Mouse (Mus musculus) intestine, embryonic 16.5 days (tissue): ENCODE measurements at regions not wholly inside any gene's neighbourhood (a gene's known extent, or its start where the extent isn't known, plus 50 kb on each side); places are given as distances from the start of the nearest gene placed in this dataset.
A peak's percentile ranks its signal among the peaks of the same experiment; 100 is the strongest.

Experiments used
- ATAC-seq: fragments of 200-750 bp; cut with Nextera tagmentation; 2 replicates; pipeline ENCODE4 v1.8.0; 2017; ENCODE audit warnings: moderate TSS enrichment, moderate library complexity
- H3K27ac ChIP-seq: fragments of 300-500 bp; sonication (generic); 2 replicates; pipeline ENCODE4 v1.5.1; 2014; ENCODE audit warnings: mild to moderate bottlenecking, low read length
- H3K27me3 ChIP-seq: fragments of 300-500 bp; sonication (generic); replicated peaks from 2 replicates; pipeline ENCODE4 v1.6.1; 2014; ENCODE audit warnings: low read length, control low read depth, mixed read lengths; ENCODE audit not compliant: control insufficient read depth, insufficient read depth
- H3K36me3 ChIP-seq: fragments of 300-500 bp; sonication (generic); 2 replicates; pipeline ENCODE4 v1.6.1; 2014; ENCODE audit warnings: low read length, control low read depth; ENCODE audit not compliant: control insufficient read depth, insufficient read depth
- H3K4me1 ChIP-seq: fragments of 300-500 bp; sonication (generic); 2 replicates; pipeline ENCODE4 v1.6.1; 2014; ENCODE audit warnings: low read length, control low read depth, mixed read lengths; ENCODE audit not compliant: control insufficient read depth, insufficient read depth
- H3K4me2 ChIP-seq: fragments of 300-500 bp; sonication (generic); 2 replicates; pipeline ENCODE4 v1.6.1; 2014; ENCODE audit warnings: low read depth, low read length, control low read depth
- H3K4me3 ChIP-seq: fragments of 300-500 bp; sonication (generic); 2 replicates; pipeline ENCODE4 v1.5.1; 2014; ENCODE audit warnings: mild to moderate bottlenecking, low read length
- H3K9ac ChIP-seq: fragments of 300-500 bp; sonication (generic); 2 replicates; pipeline ENCODE4 v1.6.1; 2014; ENCODE audit warnings: low read depth, low read length
- H3K9me3 ChIP-seq: fragments of 300-500 bp; sonication (generic); 2 replicates; pipeline ENCODE4 v1.6.1; 2016; ENCODE audit warnings: low read length, control low read depth; ENCODE audit not compliant: control insufficient read depth
- WGBS: fragments of 180-500 bp; shearing (Covaris S2); extraction: QIAGEN DNeasy Blood & Tissue Kit; methylation state at CpG from one replicate; pipeline ENCODE4 v1.1.7; 2014; 5-methylcytosine and 5-hydroxymethylcytosine counted together

DNA sequence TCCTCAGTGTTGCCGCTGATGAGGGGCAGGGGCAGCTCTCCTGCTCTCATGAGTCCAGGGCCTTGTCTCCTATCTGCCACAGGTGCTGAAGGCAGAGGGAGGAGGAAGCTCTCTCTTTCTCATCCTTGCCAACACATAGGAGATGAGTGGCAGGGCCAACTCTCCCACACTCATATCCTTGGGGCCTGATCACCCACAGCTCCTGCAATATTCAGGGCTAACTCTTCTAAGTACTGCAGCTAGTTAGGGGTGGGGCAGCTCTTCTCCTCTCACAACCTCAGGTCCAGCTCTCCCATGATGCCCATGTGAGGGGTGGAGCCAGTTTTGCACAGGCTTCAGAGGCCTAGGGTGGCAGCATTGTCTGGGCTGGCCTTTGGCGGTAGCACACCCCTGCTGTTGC lies 77.3 kb upstream of the Gm5148 start:
- no peak overlapping the region for H3K9ac ChIP-seq
- no peak for ATAC-seq
- H3K27ac ChIP-seq, result no peak overlapping the region
- 95% methylated on average over 2 of the region's 2 CpGs for WGBS
- H3K4me2 ChIP-seq, result no peak overlapping the region
- no peaks in the 10 kb centered on the region for H3K36me3 ChIP-seq
- no peak overlapping the region for H3K4me3 ChIP-seq
- no peaks in the 10 kb centered on the region for H3K4me1 ChIP-seq
- H3K9me3 ChIP-seq, result no peaks in the 10 kb centered on the region
- H3K27me3 ChIP-seq, result no peaks in the 10 kb centered on the region

DNA sequence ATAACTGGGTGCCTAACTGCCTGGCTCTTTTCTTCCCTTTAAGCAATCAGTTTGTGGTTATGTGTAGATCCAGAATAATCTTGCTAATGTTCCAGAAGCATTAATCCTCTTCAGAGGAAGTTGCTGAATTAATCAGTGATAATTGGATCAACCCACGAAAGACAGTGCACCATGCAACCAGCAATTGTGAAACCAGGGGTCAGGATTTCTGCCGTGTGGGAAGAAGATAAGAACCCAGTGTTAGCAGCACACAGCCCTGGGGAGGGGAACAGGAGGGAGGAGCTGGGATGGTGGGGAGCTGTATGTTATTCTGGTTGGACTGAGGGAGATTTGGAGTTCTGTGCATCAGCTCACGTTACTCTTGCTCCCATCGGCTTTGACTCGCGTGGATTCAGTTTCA lies 75.5 kb upstream of the Gm5148 start:
- no peaks in the 10 kb centered on the region for H3K9me3 ChIP-seq
- H3K4me1 ChIP-seq, result no peaks in the 10 kb centered on the region
- no peak overlapping the region for H3K27ac ChIP-seq
- ATAC-seq, result no peak
- no peak overlapping the region for H3K4me3 ChIP-seq
- H3K9ac ChIP-seq, result no peak overlapping the region
- H3K36me3 ChIP-seq, result no peaks in the 10 kb centered on the region
- no peaks in the 10 kb centered on the region for H3K27me3 ChIP-seq
- 69% methylated on average over 6 of the region's 6 CpGs for WGBS
- no peak overlapping the region for H3K4me2 ChIP-seq

DNA sequence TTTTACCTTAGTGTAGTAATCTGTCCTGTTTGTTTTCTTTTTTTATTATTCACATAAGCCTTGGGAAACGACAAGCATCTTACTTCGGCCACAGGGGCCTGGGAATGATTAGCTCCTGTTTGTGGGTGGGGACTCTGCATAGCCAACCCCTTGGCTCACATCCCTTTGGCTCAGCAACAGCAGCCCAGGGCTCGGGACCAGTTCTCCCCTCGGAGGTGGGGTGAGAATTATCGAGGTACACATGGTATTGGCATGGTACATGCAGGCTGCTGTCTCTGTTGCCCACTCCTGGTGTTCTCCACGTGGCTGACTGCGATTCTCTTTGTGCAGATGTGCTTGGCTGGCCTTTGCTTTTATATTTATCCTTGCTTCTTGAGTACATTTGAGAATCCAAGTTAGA lies 65.4 kb upstream of the Gm5148 start:
- ATAC-seq, result peak; percentile 33; the same call in 1 of the 2 replicates
- peaks cover 12% of the 10 kb centered on the region for H3K4me1 ChIP-seq
- no peaks in the 10 kb centered on the region for H3K27me3 ChIP-seq
- no peak overlapping the region for H3K27ac ChIP-seq
- no peak overlapping the region for H3K4me3 ChIP-seq
- 52% methylated on average over 7 of the region's 7 CpGs for WGBS
- H3K4me2 ChIP-seq, result no peak overlapping the region
- no peak overlapping the region for H3K9ac ChIP-seq
- no peaks in the 10 kb centered on the region for H3K9me3 ChIP-seq
- H3K36me3 ChIP-seq, result no peaks in the 10 kb centered on the region

DNA sequence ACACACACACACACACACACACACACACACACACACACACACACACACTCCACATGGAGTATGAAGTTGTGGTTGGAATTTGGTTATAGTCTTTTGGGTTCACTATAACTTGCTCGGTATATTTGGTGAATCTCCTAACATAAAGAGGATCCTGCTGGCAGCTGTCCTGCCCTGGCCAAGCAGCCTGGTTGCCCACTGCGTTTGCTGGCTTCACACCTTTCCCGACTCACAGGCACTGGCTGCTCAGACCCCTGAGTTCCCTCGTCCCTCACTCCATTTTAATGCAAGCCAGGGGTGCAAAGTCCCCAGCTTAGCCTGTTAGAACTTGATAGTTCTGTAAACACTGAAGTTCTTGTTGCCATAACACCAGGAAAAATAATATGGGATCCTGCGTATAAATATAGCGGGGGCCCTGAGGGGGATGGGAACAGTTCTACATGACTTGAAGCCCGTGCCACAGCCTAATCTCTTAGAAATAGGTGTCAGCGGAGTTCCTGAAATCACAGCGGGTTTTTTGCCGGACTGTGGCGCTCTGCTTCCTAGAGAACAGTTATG lies 64.9 kb upstream of the Gm5148 start:
- H3K4me1 ChIP-seq, result peaks cover 12% of the 10 kb centered on the region
- no peaks in the 10 kb centered on the region for H3K27me3 ChIP-seq
- no peak overlapping the region for H3K27ac ChIP-seq
- no peaks in the 10 kb centered on the region for H3K36me3 ChIP-seq
- no peak overlapping the region for H3K4me3 ChIP-seq
- peak; percentile 74; the same call in 1 of the 2 replicates for ATAC-seq
- no peak overlapping the region for H3K4me2 ChIP-seq
- H3K9ac ChIP-seq, result peak overlapping the region; percentile 15; the same call in 1 of the 2 replicates
- 51% methylated on average over 11 of the region's 11 CpGs for WGBS
- H3K9me3 ChIP-seq, result no peaks in the 10 kb centered on the region

DNA sequence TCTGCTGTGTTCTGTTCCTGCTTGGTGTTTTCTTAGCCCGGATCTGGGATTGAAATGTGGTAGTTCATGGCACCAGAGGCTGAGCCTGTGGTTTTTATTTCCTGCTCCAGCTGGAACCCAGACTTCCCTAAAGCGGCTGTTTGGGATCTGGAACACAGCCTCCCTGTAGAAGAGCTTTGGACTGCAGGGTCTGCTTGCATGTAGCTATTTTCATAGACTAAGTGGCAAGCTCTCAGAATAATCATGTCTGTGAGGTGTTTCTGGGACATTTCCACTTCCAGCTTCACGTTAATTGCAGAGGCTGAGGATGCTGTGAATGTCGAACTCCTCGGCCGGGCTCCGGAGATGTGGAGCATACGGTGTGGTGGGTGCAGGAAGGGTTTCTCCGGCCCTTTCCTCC lies 64.1 kb upstream of the Gm5148 start:
- H3K27me3 ChIP-seq, result no peaks in the 10 kb centered on the region
- ATAC-seq, result no peak
- WGBS, result 73% methylated on average over 9 of the region's 9 CpGs
- H3K4me1 ChIP-seq, result peaks cover 12% of the 10 kb centered on the region
- H3K36me3 ChIP-seq, result no peaks in the 10 kb centered on the region
- H3K27ac ChIP-seq, result no peak overlapping the region
- no peaks in the 10 kb centered on the region for H3K9me3 ChIP-seq
- H3K9ac ChIP-seq, result no peak overlapping the region
- no peak overlapping the region for H3K4me3 ChIP-seq
- H3K4me2 ChIP-seq, result no peak overlapping the region

DNA sequence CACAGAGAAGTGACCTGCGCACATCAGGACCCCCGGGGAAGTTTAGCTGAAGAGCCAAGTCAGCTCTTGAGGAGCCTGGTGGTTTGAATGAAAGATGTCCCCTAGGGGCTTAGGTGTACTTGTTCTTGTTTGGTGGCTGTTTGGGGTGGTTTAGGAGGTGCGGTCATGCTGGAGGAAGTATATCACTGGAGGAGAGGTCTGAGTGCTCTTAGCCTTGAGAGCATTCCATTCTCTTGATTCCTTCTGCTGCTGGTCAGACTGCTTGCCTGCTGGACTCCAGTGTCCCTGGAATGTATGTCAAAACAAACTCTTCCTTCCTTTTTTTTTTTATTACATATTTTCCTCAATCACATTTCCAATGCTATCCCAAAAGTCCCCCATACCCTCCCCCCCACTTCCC lies 62.5 kb upstream of the Gm5148 start:
- 86% methylated on average over 3 of the region's 3 CpGs for WGBS
- H3K27me3 ChIP-seq, result no peaks in the 10 kb centered on the region
- no peaks in the 10 kb centered on the region for H3K9me3 ChIP-seq
- no peaks in the 10 kb centered on the region for H3K36me3 ChIP-seq
- H3K4me3 ChIP-seq, result no peak overlapping the region
- H3K27ac ChIP-seq, result no peak overlapping the region
- ATAC-seq, result no peak
- no peak overlapping the region for H3K9ac ChIP-seq
- H3K4me2 ChIP-seq, result no peak overlapping the region
- peaks cover 12% of the 10 kb centered on the region for H3K4me1 ChIP-seq

DNA sequence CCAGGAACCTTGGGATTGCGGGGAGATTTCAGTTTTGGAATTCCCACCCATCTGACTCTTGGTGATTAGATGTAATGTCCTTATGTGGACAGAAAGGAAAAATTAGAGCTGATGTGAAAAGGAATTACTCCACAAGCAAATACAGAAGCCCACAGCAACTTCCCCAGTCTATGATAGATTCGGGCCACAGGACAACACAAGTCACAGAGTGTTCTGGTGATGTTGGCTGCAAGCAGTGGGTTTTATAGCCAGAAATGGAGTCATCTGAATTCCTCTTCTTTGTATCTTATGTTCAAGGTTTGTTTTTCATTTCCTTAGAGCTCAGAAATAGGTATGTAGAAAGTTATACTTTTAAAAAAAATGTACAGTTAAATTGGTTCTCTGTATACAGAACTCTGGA lies 56.8 kb upstream of the Gm5148 start:
- H3K9me3 ChIP-seq, result no peaks in the 10 kb centered on the region
- ATAC-seq, result no peak
- H3K27ac ChIP-seq, result no peak overlapping the region
- peaks cover 3% of the 10 kb centered on the region; the same call in 1 of the 2 replicates for H3K4me1 ChIP-seq
- H3K4me2 ChIP-seq, result no peak overlapping the region
- H3K27me3 ChIP-seq, result no peaks in the 10 kb centered on the region
- H3K9ac ChIP-seq, result no peak overlapping the region
- H3K4me3 ChIP-seq, result no peak overlapping the region
- 90% methylated on average over 2 of the region's 2 CpGs for WGBS
- no peaks in the 10 kb centered on the region for H3K36me3 ChIP-seq

DNA sequence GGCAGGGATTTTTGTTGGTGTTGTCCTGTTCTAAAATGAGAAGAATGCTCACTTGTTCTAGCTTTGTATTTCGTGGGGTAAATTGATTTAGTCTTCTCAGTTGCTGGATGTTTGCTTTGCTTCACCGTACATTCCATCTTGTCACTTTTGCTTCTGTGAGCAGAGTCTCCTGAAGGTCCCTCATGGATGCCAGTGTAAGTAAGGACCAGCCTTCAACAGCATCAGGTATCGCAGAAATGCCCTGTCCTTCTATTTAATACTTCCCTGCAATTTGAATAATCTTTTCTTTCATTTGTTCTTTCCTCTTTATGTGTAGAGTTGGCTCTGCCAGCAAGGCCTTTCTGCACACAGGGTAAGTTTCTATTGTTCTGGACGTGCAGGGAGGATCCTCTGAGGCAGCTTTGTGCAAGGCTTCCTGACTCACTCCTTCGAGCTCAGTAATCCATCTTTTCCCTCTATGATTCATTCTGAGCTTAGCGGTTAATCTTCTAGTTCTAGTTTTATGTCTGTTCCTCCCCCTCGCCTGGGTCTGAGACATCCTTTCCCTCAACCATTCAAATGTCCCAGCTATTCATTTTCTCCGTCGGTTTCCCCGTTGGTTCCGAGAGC lies 55.7 kb upstream of the Gm5148 start:
- no peak overlapping the region for H3K27ac ChIP-seq
- H3K4me2 ChIP-seq, result no peak overlapping the region
- H3K4me1 ChIP-seq, result peaks cover 3% of the 10 kb centered on the region; the same call in 1 of the 2 replicates
- no peaks in the 10 kb centered on the region for H3K27me3 ChIP-seq
- 54% methylated on average over 11 of the region's 11 CpGs for WGBS
- H3K9me3 ChIP-seq, result no peaks in the 10 kb centered on the region
- ATAC-seq, result no peak
- H3K4me3 ChIP-seq, result no peak overlapping the region
- no peak overlapping the region for H3K9ac ChIP-seq
- no peaks in the 10 kb centered on the region for H3K36me3 ChIP-seq

DNA sequence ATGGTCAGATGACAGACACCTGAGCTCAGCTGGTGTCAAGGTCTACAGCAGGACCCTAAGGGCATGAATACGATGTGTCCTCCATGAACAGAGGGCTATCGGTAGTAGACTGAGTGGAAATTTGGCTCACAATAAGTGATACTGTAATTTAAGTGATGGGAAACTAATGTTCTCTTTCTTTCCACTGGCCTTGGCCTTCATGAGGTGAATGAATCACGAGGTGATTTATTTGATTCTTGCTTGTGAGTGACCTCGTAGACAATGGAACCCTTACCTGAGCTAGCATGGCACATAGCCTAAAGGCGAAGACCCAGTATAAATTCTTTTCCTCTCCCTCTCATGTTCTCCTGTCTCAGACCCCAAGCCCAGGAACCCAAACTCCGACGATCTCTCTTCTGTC lies 54.1 kb upstream of the Gm5148 start:
- H3K4me1 ChIP-seq, result peaks cover 3% of the 10 kb centered on the region; the same call in 1 of the 2 replicates
- ATAC-seq, result no peak
- H3K4me3 ChIP-seq, result no peak overlapping the region
- no peaks in the 10 kb centered on the region for H3K36me3 ChIP-seq
- no peak overlapping the region for H3K4me2 ChIP-seq
- H3K9me3 ChIP-seq, result no peaks in the 10 kb centered on the region
- H3K9ac ChIP-seq, result no peak overlapping the region
- WGBS, result 94% methylated on average over 7 of the region's 7 CpGs
- no peaks in the 10 kb centered on the region for H3K27me3 ChIP-seq
- no peak overlapping the region for H3K27ac ChIP-seq

DNA sequence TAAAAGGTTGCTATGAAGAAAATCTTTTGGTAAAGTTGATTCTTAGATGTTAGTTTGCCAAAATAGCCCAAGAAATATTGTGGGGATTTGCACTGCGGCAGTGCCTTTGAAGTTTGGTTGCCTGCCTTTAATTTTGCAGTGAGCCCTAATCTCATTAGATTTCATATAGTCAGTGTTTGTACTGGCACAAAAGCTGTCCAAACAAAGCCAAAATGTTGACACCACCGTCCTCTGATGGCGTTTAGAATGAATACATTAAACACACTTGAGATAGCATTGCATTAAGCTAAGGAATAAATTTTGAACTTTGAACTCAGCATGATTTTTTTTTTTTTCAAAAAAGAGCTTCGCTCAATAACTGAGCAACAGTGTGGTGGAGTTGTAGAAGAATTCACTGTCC lies 51.9 kb upstream of the Gm5148 start:
- Histone ChIP-seq H3K9ac (no peak overlapping the region), H3K27ac (no peak overlapping the region), H3K4me2 (no peak overlapping the region), H3K36me3 (no peaks in the 10 kb centered on the region), H3K9me3 (no peaks in the 10 kb centered on the region), H3K4me3 (no peak overlapping the region), H3K27me3 (no peaks in the 10 kb centered on the region), H3K4me1 (peaks cover 3% of the 10 kb centered on the region; the same call in 1 of the 2 replicates)
- ATAC-seq, result no peak
- WGBS, result 42% methylated on average over 4 of the region's 4 CpGs
